15 mouse cellular contexts compared by ENCODE assay signal in the genomic region with DNA sequence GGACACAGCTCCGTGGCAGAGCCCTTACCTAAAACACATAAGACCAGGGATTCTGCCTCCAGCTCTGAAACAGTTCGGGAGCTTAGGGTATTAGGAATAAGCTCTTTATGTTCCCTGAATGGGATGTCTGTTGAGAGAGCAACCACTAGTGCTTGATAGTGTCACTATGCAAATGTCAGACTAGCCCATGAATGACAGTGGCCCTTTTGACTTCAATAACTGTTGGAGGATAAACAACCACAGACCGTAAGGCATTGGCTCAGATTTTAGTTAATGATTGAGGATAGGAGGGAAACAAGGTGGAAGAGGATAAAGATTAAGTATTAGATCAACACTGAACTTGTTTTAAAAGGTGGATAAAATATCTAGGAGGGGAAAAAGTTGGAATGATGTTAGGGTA. TPM values are rescaled to one million over a fixed set of nuclear protein-coding genes. Genes with fewer than 3 reads are reported as not detected.
"Had no signal": no experiment of that assay in that cellular context is flagged by ENCODE, and none has a peak within 500 bp of the region (broad histone marks: within the 10 kb centered on the region; RNA-seq: fewer than 3 reads in every experiment).

No protein-coding gene starts in this region.

- ATAC-seq: intestine, embryonic 15.5 days; midbrain, embryonic 15.5 days had no signal

- DNase-seq: lung, adult 18-20 months; right cerebral cortex, postnatal 4 days; spleen, adult 18-20 months; thymus, adult 18-20 months; thymus, postnatal 14 days had no signal

- H3K27ac ChIP-seq: hindbrain, embryonic 14.5 days; intestine, embryonic 15.5 days; kidney, postnatal 0 days; left cerebral cortex, adult 2 months; limb, embryonic 10.5 days; midbrain, embryonic 15.5 days; neural tube, embryonic 13.5 days had no signal

- H3K4me3 ChIP-seq: intestine, embryonic 15.5 days; left cerebral cortex, adult 2 months; limb, embryonic 10.5 days; midbrain, embryonic 15.5 days; neural tube, embryonic 13.5 days had no signal

- H3K4me1 ChIP-seq: intestine, embryonic 15.5 days; midbrain, embryonic 15.5 days; neural tube, embryonic 13.5 days had no signal

- H3K9ac ChIP-seq: hindbrain, embryonic 14.5 days; intestine, embryonic 15.5 days; midbrain, embryonic 15.5 days; neural tube, embryonic 13.5 days had no signal

- H3K9me3 ChIP-seq: intestine, embryonic 15.5 days; limb, embryonic 10.5 days; midbrain, embryonic 15.5 days; neural tube, embryonic 13.5 days had no signal

- H3K27me3 ChIP-seq: intestine, embryonic 15.5 days; midbrain, embryonic 15.5 days; neural tube, embryonic 13.5 days had no signal

- H3K36me3 ChIP-seq: intestine, embryonic 15.5 days; limb, embryonic 10.5 days; midbrain, embryonic 15.5 days; neural tube, embryonic 13.5 days had no signal

- H3K4me2 ChIP-seq: hindbrain, embryonic 14.5 days; intestine, embryonic 15.5 days; midbrain, embryonic 15.5 days; neural tube, embryonic 13.5 days had no signal

RNA-seq across cellular contexts. Expression of gene Gm17359, which starts 41.6 kb away (rescaled TPM):
- polyA plus RNA-seq: hindbrain, embryonic 14.5 days; intestine, embryonic 15.5 days; kidney, postnatal 0 days; limb, embryonic 10.5 days; limb, embryonic 14.5 days; lung, embryonic 16.5 days; midbrain, embryonic 15.5 days; neural tube, embryonic 13.5 days; stomach, embryonic 14.5 days had no signal
